Mouse (Mus musculus) gonadal fat pad, adult 2 months (tissue): ENCODE results near the gene Tma16. TPM values are rescaled to one million over a fixed set of nuclear protein-coding genes. Genes with fewer than 3 reads are reported as not detected.

Source experiments
- polyA plus RNA-seq: library from polyadenylated mRNA; depleted of rRNA; stranded (reverse); fragments of >200 nt; gene quantifications from 2 replicates; pipeline ENCODE4 v1.2.3, GENCODE M21; 2012; rRNA removed

Gene Tma16
- polyA plus RNA-seq, 1 experiment: 2.2 TPM

Other genes starting within 250 kb of the Tma16 start
- 0.13 TPM in 1 of 2 replicates, not detected in the other for gene Tktl2, start 25.2 kb upstream of the Tma16 start, polyA plus RNA-seq
- not detected in 2 replicates for gene Npy5r, start 201.6 kb upstream of the Tma16 start, polyA plus RNA-seq
- gene Npy1r, start 210.7 kb upstream of the Tma16 start, polyA plus RNA-seq: 3.0 and 3.7 TPM in 2 replicates